Mouse (Mus musculus) T-cell, adult 2 months (primary cell): ENCODE measurements around the gene Gm27021.

Experiments used
- DNase-seq: peaks from one replicate; pipeline ENCODE4 v3.0.0; 2022; ENCODE audit warnings: low spot score

The Gm27021 gene

DNA sequence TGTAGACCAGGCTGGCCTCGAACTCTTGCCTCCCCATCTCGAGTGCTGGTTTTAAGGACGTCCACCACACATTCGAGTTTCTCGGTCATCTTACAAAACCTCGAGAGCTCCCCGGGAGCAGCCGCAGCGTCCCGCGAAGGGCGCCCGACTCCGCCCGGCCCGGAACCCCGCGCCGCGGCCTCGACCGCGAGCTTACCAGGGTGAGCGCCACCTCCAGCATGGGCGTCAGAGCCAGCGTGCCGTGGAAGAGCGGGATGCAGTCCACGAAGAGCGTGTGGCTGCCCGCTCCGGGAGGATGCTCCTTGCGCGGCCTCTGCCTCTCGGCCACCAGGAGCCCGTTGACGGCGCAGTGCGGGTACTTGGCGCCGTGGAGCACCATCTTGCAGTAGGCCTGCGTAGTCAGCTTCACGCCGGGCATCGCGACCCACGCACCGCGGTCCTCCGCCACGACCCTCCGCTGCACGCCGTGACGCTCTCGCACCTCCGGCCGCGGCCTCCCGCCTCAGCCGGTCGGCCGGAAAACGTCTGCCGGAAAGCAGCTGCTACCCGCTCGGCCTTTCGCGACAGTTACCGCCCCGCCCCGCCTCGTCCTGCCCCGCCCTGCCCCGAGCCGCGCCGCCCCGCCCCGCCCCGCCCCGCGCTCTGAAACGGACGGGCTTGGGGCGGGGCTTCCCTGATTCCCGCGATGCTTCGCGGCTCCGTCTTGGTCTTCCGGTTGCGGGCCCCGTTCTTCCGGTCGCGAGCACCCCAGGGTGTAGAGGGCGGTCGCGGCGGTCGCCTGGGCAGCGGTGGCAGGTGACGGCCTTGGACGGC, at the start of gene Gm27021, which contains the start of gene Cox4i1:
TSS of gene Gm27021 (minus strand) at position 519 of the 813 bp plus-strand sequence.
TSS of gene Cox4i1 (plus strand) at position 662 of the 813 bp plus-strand sequence.
- DNase-seq, result peak; percentile 90

DNA sequence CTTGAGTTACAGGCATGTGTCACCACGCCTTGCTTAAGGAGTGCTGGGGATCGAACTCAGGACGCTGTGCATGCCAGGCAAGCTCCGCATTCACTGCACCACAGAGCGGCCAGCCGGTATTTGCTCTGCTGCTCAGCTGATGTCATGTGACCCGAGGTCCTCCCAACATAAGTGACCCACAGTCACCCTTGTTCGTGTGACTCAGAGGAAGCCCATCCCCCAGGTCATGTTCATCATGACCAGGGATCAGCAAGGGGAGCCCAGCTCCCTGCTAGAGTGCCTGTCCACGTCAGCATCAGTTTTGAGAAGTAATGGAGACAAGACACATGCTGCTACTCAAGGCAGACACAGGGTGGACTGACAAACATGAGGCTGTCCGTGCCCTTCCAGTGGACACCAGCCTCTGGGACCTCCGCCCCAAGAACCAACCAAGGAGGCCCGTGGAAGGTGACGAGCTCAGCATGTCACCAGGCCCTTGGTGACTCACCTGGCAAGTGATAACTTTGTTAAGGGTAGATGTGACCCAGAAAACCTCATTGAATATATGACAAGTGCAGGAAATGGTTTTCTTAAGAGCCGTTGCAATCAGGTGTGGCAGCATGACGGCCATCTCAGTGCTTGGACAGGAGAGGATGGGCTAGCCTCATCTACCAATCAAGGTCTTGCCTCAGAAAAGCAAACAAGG, 48.3 kb upstream of the Gm27021 start:
- no peak for DNase-seq

DNA sequence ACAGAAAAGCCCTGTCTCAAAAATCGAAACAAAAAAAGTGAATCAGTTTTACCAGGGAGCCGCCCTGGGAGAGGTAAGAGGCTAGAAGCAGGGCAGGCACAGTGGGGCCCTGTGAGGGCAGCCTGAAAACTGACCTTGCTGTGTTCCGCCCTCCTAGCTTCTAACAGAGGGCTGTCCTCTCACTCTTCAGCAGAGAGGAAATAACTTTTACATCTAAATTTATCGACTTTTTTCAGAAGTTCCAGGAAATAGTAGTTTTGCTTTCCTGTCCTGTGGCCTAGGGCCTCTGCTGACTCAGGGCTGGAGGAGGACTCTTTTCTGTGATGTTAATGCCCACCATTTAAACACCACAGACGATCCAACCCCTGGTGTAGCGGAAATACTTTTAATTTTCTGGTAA, 47.3 kb upstream of the Gm27021 start:
- no peak for DNase-seq

DNA sequence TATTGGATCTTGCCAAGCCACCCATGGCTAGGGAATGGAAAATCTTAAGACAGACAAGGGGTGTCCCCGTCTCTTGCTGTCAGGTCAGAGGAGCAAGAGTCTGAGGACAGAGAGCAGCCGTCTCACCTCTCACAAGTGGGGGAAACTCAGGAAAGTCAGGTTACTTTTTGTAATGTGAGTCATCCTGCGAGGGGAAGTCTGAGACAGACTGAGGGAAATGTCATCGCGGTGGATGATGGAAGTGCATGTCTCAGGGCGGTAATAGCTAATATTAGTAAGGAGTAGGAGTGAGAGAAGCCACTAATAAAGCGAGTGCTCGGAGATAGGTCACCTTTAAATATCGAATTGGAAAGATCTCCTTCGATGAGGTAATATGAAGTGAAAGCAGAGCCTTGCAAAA, 41.3 kb upstream of the Gm27021 start:
- DNase-seq, result no peak

DNA sequence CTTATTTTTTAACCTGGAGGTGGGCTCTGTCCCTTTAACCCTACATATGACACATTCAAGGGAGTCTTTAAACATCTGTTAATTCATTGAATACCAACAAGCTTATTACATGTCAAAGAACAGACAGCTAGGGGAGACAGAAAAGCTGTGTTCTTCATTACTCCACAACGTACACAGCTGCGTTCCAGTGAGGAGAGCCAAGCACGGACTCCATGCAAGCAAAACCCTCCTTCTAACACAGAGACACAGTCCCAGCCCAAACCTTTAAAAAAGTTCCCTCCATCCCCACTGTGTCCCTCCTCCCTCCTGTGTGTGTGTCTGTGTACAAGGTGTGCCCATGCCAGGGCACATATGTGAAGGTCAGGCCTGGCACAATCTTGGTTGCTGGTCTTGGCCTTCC, 38.3 kb upstream of the Gm27021 start:
- no peak for DNase-seq

DNA sequence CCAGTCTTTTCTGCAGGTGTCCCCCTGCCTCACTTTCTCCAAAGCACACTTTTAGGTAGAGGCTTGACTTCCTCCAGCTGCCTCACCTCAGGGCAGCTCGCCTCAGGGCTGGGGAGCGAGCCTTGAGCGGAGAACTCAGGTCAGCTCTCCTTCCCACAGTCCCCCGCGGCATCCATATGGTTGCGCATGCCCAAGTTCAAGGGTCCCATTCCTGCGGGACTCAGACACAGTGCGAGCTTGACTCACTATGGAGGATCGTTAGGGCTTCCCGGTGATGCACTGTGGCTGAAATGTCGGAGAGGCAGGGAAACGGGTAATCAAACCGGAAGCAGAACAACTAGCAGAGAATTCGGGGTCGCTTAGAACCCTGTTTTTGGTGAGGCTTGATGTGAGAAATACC, 37.3 kb upstream of the Gm27021 start:
- DNase-seq, result no peak

DNA sequence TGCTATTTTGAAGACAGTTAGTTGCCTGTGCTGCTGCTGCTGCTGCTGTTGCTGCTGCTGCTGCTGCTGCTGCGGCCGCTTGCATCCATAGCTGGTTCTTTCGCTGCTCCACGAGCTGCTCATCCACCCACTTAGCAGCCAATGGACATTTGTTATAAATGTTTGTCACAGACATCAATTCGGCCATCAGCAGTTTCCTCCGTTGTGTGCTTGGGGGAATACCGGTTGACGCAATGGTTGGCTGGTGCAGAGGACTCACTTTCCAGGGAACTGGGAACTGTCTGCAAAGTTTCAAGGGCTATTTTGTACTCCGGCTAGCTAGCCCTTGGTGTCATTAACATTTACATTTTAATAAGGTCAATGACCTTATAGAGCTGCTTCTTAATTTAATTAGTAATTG, 36.3 kb upstream of the Gm27021 start:
- no peak for DNase-seq

DNA sequence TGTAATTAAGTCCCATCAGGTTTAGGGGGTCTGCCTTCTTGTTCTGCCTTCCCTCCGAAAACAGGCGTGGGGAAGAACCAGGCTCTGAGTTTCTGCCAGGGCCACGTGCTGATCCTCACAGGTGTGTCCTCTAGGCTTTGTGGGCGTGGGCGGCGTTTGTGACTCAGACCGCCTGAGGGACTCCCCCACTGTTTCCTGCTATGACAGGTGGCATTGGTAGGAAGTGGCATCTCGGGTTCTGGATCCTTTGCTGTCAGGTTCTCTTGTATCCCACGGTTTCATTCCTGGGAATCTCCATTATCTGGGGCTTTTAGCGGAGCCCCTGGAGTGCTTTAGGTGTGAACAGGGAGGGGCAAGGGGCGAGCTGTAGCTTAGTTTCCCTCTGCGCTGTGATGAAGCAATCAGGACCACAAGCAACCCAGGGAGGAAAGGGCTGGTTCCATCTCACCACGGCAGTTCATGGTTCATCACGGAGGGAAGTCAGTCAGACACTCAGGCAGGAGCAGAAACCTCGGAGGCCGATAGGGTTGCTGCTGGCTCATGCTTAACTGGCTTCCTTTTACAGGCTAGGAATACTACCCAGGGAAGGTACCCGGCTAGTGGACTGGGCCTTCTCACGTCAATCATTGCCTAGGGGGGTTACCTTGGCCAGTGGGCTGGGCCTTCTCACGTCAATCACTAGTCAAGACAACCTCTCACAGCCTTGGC, 34.0 kb upstream of the Gm27021 start:
- DNase-seq, result peak; percentile 78

DNA sequence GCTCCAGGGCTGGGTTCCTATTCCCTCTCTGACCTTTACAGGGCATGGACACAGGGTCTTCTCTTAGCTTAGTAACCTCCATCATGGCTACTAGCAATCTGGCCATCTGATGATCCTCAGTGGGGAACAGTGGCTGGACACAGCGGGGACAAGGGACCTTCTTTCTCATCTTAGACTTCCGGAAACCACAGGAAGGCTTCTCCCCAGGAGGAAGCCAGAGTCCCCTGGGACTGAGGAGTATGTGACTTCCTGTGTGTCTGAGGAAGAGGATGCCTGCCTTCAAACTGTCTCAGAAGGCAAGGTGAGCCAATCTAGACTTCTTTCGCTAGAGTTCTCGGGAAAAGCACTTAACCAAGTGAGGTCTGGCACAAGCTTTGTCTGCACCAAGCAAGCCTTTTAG, 32.2 kb upstream of the Gm27021 start:
- no peak for DNase-seq

DNA sequence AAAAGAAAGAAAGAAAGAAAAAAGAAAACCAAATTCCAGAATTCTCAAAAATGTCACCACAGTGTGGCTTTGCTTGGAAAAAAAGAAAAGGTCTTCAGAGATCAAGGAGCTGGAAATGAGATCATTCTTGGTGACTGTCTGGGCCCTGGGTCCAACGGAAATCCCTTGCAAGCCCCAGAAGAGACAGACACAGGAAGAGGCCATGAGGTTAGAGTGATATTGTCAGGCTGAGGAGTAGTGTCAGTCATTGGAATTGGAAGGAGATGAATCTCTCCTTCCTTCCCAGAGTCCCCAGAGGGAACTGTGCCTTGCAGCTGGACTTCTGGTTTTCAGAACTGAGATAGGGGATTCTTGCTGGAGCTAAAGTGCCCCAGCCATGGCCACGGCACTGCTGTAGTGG, 31.7 kb upstream of the Gm27021 start:
- DNase-seq, result no peak

DNA sequence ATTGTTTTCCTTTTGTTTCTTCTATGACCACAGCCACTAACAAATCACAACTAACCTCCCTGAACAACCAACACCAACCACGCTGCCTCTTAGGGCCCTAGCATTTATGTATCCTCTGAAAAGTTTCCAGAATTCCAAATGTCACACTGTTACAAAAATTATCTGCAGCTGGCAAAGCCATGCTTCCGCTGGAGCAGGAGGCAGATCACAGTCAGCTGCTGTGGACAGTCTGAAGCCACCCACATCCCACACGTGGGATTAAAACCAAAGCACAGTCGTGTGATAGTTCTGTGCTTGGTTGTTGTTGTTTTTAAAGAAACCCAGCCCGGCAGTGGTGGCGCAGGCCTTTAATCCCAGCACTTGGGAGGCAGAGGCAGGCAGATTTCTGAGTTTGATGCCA, 31.2 kb upstream of the Gm27021 start:
- DNase-seq, result no peak

DNA sequence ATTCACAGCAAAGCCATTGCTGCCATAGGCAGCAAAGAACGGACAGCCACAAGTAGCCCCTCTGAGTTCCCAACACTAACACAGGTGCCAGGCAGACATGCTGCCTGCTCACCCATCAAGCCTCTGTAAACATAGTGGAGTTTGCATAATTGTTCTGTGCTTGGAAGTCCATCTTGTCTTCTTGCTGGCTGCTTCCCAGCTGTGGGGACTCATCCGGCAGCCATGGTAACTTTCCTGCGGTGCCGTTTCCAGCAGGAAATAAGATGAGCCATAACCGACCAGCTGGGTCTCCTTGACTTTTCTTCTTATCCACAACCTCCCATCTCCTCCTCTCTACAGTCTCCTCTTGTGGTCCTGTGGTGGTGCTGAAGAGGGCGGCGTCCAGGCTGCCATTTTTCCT, 30.5 kb upstream of the Gm27021 start:
- no peak for DNase-seq

DNA sequence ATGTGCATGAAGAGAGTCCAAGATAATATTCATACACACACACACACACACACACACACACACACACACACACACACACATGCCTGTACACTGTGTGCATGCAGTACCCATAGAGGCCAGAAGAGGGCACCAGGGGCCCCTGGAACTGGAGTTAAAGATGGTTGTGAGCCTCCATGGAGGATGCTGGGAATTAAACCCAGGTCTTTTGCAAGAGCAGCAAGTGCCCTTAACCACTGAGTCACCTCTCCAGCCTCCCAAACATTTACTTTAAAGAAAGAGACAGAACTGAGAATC, 30.0 kb upstream of the Gm27021 start:
- peak; percentile 34 for DNase-seq

DNA sequence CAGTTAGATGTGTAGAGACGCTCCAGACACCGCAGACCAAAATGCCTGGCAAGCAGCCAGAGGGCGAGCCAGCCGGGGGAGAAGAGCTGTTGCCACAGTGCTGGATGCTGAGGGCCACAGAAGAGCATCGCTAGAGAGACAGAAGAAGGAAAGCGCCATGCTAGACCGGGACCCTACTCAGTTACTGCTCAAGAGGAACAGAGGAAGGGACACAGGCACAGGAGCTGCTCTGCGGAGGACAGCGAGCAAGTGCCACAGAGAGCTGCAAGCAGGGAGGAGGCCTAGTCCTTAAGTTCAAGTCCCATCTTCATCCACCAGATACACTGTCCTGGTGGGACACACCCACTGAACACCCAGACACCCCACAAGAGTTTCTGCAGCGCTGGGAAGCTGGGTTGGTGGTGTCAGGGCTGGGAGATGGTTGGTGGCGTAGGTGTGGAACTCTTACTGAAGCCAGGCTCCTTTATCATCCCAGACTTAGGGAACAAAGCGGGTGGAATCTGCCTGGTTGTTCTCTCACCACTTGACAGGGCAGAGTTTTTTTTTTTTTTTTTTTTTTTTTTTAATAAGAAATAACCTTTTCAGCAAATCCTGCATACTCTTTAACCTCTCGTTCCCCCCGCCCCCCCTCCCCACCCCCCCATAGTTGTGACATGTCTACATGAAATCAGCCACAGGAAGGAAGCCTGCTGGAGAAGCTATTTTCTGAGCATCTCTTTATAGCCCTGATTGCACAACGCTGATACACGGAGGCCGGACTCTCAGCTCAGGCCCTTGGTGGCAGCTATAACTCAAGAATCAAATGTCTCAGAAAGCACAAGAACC, 29.5 kb upstream of the Gm27021 start:
- DNase-seq, result peak; percentile 58

DNA sequence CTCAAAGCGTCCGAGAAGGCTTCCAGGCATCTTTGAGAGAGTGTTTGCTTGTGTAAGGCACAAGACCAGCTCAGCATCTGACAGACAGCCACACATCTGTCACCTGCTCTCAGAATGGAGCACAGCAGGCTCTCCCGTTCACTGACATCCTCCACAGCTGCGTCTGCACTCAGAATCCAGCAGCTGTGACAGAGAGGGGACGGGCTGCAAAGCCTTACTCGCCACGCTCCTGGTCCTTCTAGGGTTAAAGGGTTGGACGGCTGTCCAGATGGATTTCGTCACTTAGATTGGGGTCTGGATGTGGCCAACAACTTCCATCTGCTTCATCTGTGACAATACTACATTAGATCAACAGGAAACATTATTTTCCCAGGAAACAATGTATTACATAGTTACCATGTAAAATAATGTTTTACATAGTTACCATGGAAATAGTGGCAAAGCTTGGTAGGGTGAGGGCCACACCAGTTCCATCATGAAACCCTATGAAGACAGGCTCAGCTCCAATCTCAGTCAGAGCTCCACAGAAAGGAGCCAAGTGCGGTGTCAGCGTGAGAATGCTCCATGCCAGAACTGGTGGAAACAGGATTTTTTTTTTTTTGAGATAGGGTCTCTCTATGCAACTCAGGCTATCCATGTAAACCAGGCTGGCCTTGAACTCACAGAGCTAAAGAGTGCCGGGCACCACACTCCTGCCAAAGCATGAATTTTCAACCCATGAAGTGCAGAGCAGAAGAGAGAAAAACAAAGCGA, 28.7 kb upstream of the Gm27021 start:
- no peak for DNase-seq

DNA sequence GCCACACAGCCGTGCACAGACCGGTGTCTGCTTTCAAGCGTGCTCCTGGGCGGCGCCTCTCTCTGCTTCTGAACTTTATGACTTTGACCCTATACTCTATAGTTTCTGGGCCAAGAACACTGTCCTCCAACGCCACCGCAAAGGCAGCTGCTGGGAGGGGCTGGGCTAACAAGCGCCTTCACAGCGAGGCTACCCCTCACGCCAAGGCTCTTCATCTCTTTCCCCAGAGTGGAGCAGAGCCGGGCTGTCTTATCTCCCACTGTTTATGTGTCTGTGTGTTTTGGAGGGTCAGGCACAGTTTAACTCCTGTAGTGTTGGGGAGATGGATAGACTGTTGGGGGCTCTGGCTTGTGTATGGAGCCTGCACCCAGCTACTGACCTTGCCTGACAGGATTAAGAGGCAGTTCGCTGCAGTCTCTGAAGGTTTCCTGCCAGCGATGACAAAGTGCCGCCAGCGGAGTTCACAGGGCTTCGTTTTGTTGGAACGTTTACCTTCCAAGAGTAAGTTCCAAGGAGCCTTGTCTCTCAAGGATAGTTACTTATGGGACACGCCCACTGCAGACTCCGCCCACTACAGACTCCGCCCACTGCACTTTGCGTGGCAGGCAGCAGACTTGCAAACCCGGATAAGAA, 26.1 kb upstream of the Gm27021 start:
- DNase-seq, result no peak

DNA sequence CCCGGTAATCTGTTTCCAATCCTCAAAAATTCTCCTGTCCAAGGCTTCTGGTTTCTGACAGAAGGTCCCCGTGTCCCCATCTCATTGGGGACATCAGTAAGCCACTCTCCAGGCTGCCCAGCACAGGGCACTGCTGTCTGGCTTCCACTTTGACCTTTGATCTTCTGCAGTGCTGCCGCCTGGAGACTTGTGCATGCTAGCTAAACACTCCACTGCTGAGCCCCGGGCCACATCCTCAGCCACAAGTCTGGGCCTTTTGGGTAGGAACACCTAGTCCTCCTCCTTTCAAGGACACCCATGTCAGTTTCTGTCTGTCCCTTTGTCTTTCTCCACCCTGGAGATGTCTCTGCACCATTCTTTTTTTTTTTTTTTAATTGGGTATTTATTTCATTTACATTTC, 25.1 kb upstream of the Gm27021 start:
- no peak for DNase-seq

DNA sequence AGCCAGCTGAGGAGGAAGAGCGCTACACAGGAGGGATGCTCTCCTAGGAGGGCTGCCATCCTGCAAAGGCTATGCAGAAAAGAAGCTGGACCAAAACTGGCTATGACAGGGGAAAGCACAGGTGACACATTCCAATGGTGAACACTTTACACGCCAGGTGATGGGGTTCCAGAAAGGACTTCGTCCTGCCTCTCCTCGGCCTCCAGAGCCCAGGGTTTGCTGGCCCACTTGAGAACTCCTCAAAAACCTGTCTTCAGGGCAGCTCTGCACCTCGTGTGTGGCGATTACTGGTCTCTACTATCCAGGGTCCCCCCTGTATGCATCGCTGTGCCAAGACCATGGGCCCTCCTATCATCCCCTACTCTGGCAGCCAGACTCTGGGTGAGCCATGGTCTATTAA, 20.6 kb upstream of the Gm27021 start:
- no peak for DNase-seq

DNA sequence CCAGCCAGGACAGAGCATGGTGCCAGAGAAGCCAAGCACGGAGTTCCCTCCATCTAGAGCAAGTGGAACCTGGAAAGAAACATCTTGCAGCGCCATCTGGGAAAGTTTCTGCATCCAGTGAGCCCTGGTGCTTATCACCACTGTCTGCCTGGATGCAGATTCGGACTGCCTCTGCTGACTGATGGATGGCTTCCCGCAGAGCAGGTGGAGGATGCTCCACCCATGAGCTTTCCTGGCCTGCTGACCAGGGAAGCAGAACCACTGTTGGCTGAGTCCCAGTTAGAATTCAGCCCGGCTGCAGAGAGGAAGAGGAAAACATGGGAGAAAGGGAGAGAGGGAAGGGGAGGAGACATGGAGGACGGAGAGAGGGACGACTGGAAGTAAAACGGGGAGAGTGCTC, 19.9 kb upstream of the Gm27021 start:
- DNase-seq, result no peak

DNA sequence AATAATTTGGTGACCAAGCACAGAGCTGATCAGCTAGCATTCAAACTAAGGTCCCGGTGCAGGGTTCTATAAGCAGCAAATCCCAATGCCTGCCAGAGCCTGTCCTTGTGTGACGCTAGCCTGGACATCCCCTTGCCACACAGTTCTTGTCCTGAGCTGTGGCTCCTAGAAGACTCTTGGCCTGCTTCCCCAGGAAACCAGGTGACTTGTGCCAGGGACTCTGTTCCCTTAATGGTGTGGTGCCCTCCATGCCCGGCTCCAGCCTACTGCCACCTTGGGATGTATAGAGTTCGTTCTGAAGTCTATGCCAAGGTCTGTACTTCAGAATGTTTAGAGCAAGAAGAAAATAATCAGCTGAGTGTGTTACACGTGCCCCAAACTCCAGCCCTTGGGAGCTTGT, 18.7 kb upstream of the Gm27021 start:
- DNase-seq, result no peak

DNA sequence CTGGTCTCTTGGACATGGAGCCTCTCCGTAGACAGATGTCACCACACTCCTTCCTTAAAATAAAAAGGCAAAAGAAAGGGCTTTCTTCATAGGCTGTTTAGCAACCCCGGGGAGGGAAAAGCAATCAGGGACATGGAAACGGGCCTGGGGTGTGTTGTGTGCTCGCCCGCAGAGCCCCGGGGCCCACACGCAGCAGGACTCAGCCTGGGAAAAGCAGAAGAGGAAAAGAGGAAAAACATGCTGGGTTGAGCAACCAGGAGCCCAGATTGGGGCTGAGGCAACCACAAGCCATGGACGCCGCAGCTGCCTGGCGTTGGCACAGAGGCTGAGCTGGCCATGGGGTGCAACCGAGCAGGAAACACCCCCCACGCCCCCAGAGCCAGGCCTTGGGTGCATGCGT, 18.2 kb upstream of the Gm27021 start:
- no peak for DNase-seq
